Mouse (Mus musculus) left cerebral cortex, postnatal 36 days (tissue): ENCODE data around the gene Pcdh7. TPM values are rescaled to one million over a fixed set of nuclear protein-coding genes. Genes with fewer than 3 reads are reported as not detected.

Experiments
- DNase-seq, 2 experiments: peaks; one replicate each; pipeline ENCODE4 v3.0.0; 2021 to 2022; ENCODE audit warnings: low spot score in 2 of 2, mixed read lengths in 1 of 2
- intact Hi-C: fragments of 180-260 bp; cut with DNase I; formaldehyde crosslinking; loops from one replicate; pipeline ENCODE4 v1.15.1; 2025
- total RNA-seq, 2 experiments: library from RNA; stranded (reverse); gene quantifications; 2 replicates each; pipeline ENCODE4 v1.2.3; 2021

Gene Pcdh7
- total RNA-seq, 2 experiments from 2014 or later = 152 to 173 TPM

DNA sequence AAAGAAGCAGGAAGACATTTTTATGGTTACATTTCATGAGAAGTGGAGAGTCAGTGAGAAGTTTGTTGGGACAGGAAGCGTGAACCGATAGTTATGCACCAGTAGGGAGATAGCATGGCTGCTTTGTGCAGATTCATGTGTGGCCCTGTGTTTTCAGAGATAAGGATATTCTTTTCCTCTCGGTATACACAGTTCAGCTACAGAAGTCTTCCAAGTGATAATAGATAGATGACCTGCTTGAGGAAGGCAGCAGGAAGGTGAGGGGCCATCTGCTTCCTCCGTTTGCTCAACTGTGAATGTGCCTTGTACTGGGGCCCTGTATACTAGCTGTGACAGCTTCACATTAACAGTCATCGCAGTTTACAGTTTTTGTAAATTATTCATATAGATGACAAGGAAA lies 64.2 kb downstream of the Pcdh7 start:
- no peak for DNase-seq
- intact Hi-C loops = no loop called here

DNA sequence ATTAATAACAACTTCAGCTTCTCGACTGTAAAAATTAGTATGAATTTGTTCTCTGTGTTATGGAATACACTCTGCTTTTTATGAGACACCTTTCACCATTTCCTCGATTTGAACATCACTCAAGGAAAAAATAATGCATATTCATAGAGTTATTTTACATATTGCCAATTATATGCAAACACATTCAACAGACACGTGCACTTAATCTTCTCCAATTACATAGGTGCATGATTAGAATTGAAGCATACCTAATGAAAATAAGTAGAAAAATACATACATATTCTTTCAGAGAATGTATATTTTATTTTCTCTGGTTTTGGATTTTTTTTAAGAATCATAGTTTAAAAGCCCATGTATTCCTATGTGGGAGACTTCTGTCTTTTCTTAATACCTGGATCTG lies 64.8 kb downstream of the Pcdh7 start:
- DNase-seq = no peak
- intact Hi-C loops = no loop called here

DNA sequence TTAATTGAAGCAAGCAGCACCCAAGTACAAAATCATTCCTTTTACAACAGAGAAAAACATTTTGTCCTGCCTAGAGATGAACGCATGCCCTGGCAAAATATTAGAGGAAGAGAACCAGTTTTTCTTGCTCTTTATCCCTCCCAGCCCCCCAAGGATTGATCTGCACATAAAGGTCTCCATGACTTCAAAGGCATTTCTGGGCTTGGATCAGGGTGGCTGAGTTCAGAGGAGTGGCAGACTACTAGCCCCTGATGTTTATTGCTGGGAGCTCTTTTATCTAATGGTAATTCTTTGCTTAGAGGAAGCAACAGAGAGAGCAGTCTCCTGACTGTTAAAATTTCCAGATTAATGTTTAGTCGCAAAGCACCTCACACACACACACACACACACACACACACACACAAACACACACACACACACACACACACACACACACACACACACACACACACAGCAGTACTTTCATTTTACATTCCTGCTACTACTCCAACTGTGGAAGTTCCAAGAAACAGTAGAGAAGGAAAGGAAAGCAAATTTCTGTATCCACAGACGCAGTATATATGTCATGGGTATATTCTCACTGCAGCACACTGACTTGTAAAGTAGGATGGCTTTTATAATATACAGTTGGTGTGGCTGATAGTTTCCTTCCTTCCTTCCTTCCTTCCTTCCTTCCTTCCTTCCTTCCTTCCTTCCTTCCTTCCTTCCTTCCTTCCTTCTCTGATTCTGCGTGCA lies 71.2 kb downstream of the Pcdh7 start:
- intact Hi-C loops = no loop called here
- no peak for DNase-seq

DNA sequence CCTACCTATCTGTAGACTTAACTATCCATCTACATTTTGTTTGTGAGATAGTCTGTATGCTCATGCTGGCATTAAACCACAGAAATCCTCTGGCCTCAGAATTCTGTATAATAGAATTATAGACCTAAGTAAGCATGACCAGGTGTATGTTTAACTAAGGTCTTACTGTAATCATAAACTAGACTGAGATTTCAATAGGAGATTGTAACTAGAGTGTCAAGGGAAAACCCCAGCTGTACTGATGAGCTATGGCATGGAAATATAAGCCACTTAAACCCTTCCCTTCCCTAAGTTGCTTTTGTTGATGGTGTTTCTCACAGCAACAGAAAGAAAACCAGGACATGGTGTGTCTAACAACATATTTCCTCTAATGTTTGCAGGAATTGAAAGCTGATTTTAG lies 78.6 kb downstream of the Pcdh7 start:
- intact Hi-C loops = no loop called here
- DNase-seq = no peak

DNA sequence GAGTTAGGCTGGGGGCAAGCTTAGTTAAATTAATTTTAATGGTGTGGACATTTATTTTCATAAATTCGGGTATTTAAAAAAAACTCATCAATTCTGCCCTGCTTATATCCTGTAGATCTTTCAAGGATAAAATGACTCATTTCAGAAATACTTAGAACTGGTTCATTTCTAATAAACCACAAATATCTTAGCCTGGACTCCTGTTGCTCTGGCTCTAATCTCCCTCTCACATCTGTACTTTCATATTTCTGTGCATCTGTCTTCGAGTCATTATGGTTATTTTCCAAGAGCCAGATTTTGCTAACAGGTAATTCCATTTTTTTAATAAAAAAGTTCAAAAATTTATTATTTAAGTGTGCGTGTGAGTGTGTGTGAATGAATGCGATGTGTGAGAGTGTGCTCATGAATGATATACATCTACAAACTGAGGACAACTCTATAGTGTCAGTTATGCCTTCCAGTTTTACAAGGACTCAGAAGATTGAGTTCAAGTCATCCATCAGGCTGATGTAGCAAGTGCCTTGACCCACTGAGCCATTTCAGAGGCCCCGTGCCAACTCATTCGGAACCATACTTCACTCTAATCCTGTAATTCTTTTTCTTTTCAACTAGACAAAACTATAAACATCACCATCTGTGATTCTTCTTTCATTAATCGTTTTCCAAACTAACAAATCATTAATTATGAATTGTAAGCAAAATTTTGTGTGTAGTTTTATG lies 80.3 kb downstream of the Pcdh7 start:
- intact Hi-C loops = no loop called here
- DNase-seq = no peak

DNA sequence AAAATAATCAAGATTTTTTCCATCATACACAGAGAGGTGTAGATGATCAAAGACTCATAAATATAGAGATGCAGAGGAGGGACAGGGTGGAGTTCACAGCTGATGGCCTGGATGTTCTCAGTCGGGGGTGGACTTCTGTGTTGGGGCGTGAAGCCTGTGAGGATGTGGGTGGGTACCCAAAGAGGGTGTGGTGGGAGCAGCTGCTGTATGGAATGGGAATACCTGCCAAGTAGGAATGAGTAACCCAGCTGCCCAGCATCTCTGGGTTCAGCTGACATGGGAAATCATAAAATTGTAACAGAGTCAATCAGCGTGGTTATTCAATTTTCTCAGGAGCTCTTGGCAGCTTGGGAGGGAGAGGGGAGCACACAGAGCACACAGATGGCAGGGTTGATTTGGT lies 85.3 kb downstream of the Pcdh7 start:
- intact Hi-C loops = no loop called here
- DNase-seq = peak in 1 of 2 experiments; percentile 15

DNA sequence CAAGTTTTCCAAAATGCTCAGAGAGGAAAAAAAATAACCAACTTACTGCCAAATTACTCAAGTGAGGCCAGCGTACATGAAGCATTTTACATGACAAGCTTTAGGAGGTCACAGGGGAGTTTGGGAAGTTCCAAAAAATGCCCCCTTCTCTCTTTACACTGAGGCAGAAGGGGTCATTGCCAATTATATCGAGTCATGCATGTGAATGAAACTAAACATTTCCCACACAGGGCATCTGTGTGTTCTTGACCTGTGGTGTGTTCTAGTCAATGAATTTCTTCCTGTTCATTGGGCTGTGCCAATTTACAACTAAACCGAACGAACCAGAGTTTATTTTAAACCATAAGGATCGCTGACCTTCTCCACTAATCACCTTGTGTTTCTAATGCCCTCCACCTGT lies 86.1 kb downstream of the Pcdh7 start:
- intact Hi-C loops = no loop called here
- DNase-seq = no peak

DNA sequence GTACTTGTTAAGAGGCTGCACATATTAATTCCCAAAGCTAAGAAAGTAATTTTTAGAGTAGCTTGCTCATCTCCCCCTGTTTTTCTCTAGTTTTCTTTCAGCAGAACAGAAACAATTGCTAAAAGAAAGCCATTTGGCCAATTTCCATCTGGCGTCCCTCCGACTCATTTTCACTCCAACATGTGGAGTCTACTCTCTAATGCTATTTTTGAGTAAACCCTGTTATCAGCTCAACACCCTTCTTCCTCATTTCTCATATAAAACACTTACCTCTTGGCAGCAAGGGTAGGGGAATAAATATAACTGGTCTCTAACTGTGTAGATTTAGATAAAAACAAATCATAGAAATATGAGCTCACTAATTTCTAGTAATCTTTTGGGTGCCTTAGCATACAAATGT lies 89.6 kb downstream of the Pcdh7 start:
- DNase-seq = no peak
- intact Hi-C loops = no loop called here

DNA sequence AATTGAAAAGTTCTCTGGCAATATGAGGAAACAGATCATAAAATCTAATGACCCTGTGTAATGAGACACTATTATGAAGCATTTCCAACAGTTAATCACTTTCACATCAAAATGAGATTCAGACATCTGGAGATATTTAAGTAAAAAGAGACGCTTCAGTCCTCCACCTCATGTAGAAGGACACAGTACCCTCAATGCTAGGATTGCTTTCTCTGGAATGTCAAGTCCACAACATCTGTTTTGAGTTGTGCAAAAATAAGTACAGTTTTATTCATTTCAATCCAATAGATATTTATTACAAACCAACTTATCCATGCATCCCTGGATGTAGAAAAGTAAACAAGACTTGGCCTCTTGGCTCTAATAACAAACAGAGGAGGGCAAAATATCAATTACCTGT lies 92.9 kb downstream of the Pcdh7 start:
- DNase-seq = no peak
- intact Hi-C loops = no loop called here

DNA sequence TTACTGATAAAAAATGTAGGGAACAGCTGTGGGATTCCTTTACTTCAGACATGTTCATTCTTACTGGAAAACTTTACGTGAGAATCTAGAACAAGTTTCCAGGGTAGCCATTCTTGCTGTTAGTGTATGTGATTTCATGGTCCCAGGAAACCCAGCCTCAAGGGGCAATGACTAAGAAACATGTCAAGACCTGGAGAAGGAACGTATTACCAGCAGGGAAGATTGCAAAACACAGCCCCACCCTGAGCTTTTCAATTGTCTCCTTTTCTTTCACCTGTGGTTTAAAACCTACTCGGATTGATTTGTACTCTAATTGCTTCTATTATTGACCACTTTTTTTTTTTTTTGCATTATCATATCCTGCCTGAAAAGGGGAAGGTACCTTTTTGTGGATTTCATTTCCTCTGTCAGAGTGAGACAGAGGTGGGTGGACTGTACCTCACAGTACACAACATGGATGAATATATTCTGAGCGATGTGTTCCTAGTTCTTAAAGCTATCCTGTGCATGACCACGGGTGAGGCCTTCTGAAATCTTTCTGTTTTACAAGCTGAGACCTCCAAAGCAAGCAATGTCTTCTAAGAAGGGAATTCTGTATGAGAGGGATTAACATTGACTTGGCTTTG lies 98.3 kb downstream of the Pcdh7 start:
- intact Hi-C loops = loop anchor here (5.0 kb wide), 1 partner anchor 94 kb away; no protein-coding TSS in a partner anchor
- no peak for DNase-seq

DNA sequence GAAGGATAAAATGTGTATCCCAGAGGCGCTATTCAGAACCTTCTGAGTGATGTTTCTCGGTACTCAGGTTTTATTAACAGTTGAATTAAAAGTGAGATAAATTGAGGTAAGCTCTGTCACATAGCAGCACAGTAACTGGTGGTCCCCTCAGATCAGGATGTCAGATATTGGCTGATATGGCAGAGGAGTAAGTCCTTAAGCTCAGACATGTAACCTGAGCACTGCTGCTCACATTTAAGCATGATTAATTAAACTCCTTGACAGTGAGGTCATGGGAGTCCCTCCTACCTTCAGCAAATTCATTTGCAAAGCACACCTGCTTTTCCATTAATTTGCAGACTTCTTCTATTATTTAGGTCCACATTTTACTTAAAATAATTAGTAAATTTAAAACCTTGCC lies 102.0 kb downstream of the Pcdh7 start:
- DNase-seq = no peak
- intact Hi-C loops = loop anchor here (5.0 kb wide), 1 partner anchor 97 kb away; no protein-coding TSS in a partner anchor

DNA sequence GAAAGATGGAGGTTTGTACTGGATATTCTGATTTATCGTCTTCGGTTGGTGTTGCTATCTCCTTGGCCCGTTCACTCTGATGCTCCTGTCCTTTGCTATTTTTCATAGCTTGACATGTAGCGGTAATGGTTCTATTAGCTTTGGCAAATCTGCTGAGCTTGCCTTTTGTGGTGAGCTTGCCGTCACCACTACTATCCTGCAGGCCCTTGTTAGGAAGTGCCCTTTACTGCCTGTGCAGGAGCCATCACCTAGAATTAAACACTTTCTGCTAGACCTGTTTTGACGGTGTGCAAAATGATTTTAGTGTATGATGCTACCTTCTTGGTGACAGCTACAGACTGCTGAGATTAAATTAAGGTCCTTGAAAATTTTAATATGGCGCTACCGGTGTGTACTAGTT lies 103.3 kb downstream of the Pcdh7 start:
- intact Hi-C loops = no loop called here
- no peak for DNase-seq

DNA sequence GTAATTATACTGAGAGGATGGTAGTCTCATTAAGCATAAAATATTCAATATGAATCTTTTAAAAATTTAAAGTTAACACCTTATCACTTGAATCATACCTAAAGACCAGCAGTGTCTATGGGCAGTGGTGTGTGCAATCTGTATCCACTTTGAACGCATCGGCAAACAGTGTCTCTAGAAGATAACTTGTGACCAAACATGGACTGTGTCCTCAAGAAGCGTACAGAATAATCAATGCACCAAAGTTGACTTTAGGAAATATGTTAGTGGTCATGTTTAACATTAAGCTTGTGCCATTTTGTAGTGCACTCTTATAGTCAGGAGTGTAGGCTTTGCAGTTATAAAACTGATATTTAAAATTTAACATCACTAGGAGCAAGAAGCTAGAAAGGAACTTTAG lies 110.7 kb downstream of the Pcdh7 start:
- no peak for DNase-seq
- intact Hi-C loops = no loop called here

DNA sequence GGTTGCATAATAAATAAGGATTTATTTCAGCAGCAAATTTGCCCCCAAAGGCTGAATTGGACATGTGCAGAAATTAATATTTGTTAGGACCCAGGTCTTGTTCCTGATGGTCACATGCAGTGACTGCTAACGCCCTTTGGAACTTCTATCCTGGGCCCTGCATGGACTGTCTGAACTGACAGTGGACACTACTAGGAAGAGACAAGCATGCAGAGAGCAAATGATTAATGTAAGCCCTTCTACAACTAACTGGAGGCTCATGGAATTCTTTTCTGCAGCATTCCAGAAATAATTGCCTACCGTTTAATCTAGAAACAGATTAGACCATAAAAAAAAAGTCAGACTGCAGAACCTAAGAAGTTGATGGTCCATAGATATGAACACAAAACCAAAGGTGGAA lies 119.4 kb downstream of the Pcdh7 start:
- DNase-seq = no peak
- intact Hi-C loops = no loop called here

DNA sequence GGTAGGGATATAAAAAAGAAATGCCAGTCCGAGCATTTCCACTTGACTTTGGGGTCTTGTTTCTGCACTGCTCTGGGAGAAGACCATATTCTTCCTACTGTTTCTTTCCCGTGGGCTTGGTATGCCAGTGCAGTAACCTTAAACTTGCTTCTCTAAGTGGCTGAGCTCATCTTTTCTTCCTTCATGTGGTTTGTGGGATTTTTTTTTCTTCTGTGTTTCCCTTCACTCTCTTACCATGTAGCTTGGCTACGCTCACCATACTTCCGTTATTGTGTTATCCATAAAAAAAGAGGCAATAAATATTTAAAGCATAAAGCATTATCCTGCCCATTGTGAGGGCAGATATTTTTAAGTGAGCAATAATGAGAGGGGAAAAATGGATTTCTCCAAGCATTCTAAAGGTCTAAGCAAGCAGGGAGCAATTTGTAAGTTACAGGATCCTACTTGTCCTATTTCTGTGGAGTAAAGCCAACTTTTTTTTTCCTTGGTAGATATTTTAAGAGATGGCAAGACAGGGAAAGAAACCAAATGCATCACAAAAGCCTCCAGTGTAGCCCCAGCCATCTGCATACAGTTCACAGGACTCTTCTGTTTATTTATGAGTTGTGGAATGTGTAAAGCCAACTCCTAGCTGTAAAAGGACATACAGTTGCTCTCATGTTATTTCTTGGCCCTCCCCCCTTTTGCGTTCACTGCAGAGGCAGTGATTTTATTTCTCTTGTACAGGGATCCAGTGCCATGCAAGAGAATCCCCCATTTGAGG lies 123.8 kb downstream of the Pcdh7 start:
- no peak for DNase-seq
- intact Hi-C loops = no loop called here

DNA sequence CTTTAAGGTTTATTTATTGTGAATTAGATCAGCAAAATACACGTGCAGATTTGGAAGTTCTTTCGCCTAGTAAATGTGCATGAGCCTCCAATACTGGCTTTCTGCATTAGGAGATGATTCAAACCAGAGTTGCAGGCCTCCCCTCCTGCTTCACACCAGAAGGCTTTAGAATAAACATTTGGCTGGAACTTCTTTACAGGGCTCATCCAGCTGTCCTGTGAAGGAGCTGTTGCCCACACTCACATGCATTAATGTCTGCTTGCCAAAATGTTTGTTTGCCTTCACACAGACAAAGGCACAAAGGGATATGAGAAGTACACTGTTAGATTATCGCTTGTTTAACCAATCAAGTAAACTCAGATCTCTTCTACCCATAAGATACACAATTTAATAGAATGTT lies 129.7 kb downstream of the Pcdh7 start:
- intact Hi-C loops = no loop called here
- DNase-seq = peak in 1 of 2 experiments; percentile 26

DNA sequence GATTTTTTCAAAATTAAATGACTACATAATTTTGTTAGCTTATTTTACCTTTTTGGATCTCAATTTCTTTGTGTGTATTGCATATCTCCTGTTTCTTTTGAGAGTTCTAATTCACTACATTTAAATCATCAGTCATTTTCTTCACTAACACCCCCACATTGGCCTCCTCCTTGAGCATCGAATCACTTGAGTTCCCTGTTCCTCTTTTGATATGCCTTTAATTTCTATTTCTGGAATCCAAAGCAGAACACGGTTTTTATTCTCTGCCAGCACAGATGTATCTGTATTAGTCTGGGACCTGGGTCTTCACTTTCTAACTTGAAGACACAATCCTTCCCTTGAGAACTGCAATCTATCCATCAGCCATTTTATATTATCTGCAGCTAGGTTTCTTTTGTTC lies 132.3 kb downstream of the Pcdh7 start:
- intact Hi-C loops = no loop called here

DNA sequence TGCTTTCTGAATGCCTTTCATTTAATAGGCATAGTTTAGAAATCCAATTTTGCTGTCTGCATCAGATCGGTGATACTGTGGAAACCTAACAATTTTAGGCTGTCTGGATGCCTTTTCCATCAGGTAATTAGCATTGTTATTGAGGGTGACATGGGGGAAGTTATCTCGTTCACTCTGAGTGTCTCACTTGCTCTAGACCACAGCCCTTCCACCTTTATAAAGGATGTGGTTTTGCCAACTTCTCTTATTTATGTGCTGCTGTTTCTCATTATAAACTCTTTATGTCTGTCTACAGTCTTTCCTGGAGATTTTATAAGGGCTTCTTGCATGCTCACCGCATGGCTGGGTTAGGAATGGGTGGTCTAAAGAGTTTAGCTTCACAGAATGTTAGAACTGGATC lies 139.5 kb downstream of the Pcdh7 start:
- DNase-seq = no peak
- intact Hi-C loops = no loop called here

More for the DNA sequence above, 132.3 kb downstream of the Pcdh7 start:
- no peak for DNase-seq

DNA sequence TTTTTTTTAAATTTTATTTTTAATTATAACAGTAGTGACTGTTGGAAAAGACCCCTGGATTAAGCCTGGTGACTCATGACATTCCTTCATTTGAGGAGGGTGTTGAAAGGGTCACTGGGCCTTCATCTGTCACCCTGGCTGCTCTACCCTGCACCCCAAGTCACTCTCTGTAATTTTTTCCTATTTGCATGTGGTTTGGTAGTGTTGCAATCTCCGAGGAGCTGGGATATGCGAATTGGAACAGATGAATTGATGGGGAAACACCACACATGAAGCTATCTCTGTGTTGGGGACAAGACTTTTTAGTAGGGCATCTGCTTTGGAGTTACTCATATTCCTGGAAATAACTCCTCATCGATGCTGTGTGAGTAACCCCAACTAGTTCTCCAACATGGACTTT lies 146.5 kb downstream of the Pcdh7 start:
- intact Hi-C loops = no loop called here
- DNase-seq = no peak

DNA sequence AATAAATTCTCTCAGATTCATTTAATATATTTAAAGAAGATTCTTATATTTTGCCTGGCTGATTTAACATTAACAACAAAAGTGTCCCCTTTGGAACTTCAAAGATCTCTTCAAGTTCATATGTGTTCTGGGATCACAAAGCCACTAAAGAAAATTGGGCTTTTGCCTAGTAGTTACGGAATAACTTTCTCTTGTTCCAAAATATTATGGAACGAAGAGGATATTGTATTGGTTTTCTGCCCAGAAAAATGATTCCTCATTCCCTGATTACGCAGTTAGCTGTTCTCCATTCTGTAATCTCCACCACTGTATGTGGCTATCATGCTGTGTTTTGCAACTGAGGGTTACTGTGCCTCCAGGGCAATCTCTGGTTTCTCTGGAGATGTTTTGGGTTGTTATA lies 147.5 kb downstream of the Pcdh7 start:
- no peak for DNase-seq
- intact Hi-C loops = no loop called here
